Mouse (Mus musculus) layer of hippocampus, postnatal 10 days (tissue): ENCODE results near the gene Ercc1. TPM values are rescaled to one million over a fixed set of nuclear protein-coding genes. Genes with fewer than 3 reads are reported as not detected.

Experiments
- DNase-seq, 2 experiments: peaks; one replicate each; pipeline ENCODE4 v3.0.0; 2021; ENCODE audit warnings: low spot score in 2 of 2
- total RNA-seq, 2 experiments: library from RNA; stranded (reverse); gene quantifications; 2 replicates each; pipeline ENCODE4 v1.2.3; 2021

Ercc1 gene
- total RNA-seq, 2 experiments from 2014 or later, result 43.1 to 43.9 TPM

DNA sequence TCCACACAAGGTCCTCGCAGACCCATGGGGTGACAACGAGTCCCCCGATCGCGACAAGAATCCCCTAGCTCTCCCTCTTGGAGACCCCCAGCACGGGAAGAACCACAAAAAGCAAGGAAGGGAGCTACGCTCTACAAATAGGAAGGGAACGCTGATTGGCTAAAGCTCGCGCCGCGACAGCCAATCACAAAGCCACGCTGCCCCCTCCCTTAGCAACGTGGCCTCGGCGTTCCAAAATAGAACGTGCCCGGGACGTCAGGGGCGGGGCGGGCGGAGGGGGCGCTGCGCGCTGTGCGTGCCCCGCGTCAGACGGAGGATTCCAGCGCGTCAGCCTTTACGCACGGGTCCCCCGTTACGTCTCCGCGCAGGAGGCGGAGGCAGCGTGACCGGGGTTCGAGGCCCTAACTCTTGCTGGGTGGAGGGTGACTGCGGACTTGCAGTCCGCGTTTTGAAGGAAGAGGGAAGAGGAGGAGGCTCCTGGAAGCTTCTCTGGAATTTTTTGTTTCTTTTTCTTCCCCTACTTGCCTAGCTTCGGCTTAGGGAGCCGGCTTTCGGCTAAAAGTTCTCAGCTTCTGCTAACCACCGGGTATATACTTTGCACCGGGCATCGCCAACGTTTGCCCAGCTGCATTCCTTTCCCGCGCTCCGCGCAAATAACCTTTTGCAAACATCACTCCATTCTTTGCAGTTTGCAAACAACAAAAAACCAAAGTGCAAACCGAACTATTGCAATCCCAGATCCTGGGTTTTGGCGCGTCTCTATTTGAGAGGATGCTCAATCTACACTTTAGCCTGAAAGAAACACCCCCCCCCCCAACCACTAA is 35.9 kb upstream of the Ercc1 start:
- peak; percentile 94 to 95 for DNase-seq

DNA sequence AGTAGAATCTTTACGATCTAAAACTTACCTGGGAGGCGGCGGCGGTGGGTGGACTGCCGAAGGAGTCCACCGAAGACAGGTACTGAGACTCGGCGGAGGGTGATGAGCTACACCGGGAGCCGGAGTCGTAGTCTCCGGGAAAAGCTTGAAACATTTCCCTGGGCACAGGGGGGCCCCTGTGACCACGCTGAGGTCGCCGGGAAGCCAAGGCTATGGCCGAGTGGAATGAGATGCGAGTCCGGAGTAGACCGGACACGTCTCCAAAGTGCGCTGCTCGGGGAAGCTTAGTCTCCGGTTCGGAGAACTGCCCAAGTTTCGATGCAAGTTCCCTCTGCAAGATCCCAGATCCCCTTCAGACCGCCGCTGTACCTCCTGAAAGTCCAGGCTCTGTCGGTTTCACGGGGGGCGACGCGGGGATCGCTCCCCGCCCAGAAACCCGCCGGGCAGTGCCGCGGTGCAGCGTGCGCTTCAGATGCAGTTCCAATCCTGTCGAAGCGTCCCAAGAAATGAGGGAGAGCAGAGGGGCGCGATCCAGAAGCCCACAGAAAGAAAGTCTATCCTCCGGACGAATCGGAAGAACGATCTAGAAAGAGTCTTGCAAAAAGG is 35.2 kb upstream of the Ercc1 start:
- peak in 1 of 2 experiments; percentile 36 for DNase-seq

DNA sequence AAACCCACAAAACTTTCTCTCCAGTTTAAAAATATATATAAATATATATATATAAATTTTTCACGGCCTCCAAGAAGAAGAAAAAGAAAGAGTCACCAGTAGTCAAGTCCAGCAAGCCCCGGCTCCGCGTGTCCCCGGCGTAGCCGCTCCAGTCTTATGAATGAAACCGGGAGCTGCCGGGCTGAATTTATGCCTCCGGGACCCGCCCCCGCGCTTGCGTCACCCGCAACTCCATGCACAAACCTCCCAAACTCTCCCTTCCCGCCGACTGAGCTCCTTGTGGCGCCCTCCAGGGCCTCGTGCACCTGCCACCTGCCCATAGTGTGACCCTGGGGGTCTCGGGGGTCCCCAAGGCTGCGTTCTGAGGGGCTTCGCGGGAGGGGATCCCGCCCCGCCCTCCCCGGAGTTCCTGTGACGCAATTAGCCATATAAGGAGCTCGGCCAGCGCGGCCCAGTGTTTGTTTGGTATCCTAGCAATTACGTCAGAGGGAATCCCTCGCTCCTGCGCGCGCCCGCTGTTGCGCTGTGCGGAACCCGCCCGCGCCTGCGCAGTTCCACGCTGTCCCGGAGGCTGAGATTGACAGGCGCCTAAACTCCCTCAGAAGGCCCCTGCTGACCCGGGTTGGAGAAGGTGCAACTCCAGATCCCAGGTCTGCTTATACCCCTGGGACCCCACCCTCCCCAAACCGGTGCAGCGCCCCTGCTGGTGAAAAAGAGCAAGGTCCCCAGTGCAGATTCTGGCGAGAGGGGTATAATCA is 34.5 kb upstream of the Ercc1 start, which contains the start of gene Fosb:
Gene Fosb (minus strand): TSS at position 168 of the 758 bp plus-strand sequence.
- DNase-seq, result peak; percentile 92 to 95

DNA sequence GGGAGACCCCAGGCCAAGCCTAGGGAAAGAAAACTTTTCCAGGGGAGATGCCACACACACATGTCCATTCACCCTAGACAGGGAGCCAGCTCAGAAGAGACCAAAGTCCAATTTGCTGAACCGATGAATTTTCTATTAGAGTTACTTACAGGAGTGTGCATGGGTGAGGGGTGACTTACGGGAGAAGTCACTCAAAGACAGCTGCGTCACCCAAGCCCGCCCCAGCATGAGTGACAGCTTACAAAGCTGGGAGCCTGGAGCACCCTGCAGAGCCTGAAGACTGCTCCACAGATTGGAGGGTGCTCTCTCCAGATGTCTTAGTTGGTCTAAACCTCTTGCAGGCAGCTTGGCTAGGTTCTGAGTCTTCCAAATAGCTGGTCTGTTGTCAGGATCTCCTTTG is 32.6 kb upstream of the Ercc1 start:
- DNase-seq, result no peak

- no peak for DNase-seq
Observed at GRCm38 (mm10) chr7:19314033-19314432, 30.5 kb upstream of the Ercc1 start.

DNA sequence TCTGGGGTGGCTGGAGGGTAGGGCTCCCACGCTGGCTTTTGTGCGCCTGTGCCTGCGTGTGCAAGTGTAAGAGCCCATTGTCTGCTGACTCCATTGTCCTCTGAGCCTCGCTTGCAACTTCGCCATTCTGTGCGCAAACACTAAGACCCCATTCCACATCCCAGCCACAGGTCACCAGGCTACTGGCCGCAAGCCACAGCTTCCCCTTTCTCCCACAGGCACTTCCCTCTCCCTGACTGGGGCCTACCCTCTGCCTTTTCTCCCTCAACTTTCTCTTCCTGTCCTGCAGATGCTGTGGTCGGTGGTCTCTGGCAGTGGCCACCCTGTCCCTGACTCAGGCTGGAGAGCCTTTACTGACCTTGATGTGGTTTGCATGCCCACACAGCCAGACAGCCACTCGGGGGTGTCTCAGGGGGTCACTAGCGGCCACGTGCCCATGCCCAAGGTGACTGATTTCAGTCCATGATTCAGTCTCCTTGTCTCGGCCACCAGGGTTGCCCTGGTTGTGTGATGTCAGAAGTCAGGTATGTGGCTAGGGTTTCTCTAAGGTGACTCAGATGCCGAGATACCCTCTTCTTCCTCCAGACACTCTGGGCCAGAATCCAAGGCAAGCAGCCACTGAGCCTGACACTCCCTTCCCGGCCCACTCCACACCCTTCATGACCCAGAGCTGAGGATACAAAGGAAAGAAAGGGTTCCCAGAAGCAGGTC is 28.0 kb upstream of the Ercc1 start:
- peak in 1 of 2 experiments; percentile 38 for DNase-seq

GRCm38 (mm10) chr7:19318201-19318600 is 26.4 kb upstream of the Ercc1 start:
- no peak for DNase-seq

GRCm38 (mm10) chr7:19318676-19319075 is 25.9 kb upstream of the Ercc1 start:
- DNase-seq, result no peak

DNA sequence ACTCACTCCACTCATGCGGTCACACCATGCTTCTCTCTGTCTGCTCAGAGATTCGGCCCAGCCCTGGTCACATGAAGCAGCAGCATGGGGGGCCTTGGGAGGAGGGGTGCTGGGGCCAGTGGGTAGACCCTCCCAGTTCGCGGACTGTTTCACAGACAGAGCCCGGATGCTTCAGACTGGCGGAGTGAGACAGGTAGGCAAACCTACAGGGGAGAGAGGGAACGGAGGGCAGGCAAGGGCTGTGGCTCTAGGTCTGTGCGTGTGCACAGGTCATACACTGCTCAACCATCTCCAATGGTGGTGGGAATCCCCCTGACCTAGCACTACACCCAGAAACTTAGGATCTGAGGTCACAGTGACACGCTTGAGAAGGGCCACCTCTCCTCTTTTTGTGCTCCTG is 25.1 kb upstream of the Ercc1 start:
- DNase-seq, result peak in 1 of 2 experiments; percentile 39

DNA sequence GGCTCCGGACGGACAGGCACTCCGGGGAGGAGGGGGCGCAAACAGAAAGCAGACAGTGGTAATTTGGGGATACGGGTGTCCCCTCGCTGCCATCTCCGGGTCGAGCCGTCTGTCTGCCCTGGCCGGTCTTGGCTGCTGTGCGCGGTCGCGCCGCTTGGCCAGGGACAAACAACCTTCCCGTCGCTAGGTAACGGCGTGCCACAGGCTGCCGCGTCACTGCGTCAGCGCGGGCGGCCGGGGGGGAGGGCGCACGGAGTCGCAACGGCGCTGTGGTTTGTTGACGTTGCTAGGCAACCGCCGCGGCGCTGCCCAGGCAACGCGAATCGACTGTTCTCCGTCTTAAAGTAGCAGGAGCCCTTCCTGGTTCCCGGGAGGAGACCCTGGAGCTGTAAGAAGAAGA is 24.7 kb upstream of the Ercc1 start:
- DNase-seq, result peak; percentile 92 to 94

GRCm38 (mm10) chr7:19320637-19321036 is 23.9 kb upstream of the Ercc1 start:
- DNase-seq, result no peak

- no peak for DNase-seq
Observed at GRCm38 (mm10) chr7:19321464-19321863, 23.1 kb upstream of the Ercc1 start.

DNA sequence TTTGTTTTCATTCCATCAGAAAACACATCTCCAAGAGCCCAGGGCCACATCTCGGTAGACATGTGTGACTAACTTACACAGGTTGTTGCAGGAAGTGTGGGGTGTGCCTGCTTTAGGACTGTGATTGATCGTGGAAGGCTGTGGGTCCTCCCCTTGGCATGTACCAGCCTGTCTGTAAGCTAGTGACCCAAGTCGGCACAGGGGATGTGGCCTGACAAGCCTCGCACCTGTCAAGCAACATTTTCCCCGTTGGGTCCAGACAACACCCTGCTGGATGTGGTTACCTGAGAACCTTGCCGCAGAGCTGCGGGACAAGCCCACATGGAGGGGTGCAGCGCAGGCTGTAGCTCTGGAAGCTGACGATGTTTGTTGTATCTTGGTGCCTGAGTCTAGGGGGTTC is 22.1 kb upstream of the Ercc1 start:
- no peak for DNase-seq

GRCm38 (mm10) chr7:19324221-19324620 is 20.4 kb upstream of the Ercc1 start:
- no peak for DNase-seq

- no peak for DNase-seq
Observed at GRCm38 (mm10) chr7:19325262-19326199, 19.0 kb upstream of the Ercc1 start.

DNA sequence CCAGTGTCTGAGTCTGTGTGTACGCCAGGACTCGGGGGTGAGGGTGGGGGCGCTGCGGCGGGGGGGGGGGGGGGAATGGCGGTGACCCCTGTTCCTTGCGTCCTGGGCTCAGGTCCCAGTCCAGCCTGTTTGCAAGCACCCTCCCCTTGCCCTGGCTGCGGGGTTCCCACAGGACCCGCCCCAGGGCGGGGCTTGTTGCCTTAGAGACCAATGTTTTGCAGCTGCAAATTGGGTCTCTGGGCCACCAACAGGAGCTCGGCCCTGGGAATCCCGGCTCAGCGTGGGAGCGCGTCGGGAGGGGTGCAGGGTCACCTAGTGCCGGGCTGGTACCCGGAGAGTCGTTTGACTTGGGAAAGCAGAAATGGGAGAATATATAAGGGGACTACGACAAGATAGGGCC is 18.2 kb upstream of the Ercc1 start:
- DNase-seq, result peak; percentile 66 to 72

GRCm38 (mm10) chr7:19327128-19327527 is 17.4 kb upstream of the Ercc1 start:
- peak; percentile 67 to 72 for DNase-seq

DNA sequence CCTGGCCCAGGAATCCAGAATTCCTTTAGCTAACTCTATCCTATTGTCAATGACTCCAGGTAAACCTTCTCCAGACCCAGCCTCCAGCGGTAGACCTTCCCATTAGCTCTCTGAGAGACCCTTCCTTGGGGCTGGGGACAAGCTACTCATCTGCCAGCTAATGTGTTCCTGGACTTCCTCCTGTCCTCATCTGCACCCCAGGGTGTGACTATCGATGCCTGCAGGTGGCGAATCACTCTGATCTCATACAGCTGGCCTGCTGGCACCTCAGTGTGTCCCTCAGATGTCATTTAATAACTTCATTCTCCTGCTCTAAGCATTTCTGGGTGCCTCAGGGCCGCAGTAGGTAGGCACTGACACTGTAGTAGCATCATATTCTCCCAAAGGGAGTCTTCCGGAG is 16.8 kb upstream of the Ercc1 start:
- DNase-seq, result no peak

DNA sequence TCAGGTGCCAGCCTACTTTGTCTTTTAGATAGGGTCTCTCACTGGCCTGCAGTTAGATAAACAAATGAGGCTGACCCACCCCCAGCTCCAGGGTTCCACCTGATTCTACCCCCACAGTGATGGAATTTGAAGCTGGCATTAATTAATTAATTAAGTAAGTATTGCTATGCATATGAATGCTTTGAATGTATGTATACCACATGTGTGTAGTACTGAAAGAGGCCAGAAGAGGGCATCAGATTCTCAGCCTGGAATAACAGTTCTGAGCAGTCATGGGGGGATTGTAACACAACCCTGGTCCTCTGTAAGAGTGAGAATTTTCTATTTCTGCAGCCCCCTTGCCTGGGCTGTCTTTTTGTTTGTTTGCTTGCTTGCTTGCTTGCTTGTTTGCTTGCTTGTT is 16.2 kb upstream of the Ercc1 start:
- DNase-seq, result no peak

GRCm38 (mm10) chr7:19331910-19332309 is 12.7 kb upstream of the Ercc1 start:
- no peak for DNase-seq
